Mouse (Mus musculus) liver, embryonic 11.5 days (tissue): ENCODE data around the gene Haghl. TPM values are rescaled to one million over a fixed set of nuclear protein-coding genes. Genes with fewer than 3 reads are reported as not detected.

Source experiments
- ATAC-seq: fragments of 200-750 bp; cut with Nextera tagmentation; replicated peaks from 2 replicates; pipeline ENCODE4 v1.8.0; 2017; ENCODE audit warnings: moderate number of reproducible peaks, mild to moderate bottlenecking, moderate TSS enrichment, moderate library complexity; ENCODE audit not compliant: low FRiP score
- DNase-seq: peaks from one replicate; pipeline ENCODE4 v3.0.0-alpha.2; 2017; ENCODE audit warnings: low spot score
- H3K27ac ChIP-seq: fragments of 300-500 bp; sonication (generic); 2 replicates; pipeline ENCODE4 v1.5.1; 2014; ENCODE audit warnings: mild to moderate bottlenecking, low read depth, low read length, control low read depth
- H3K27me3 ChIP-seq: fragments of 300-500 bp; sonication (generic); replicated peaks from 2 replicates; pipeline ENCODE4 v1.6.1; 2014; ENCODE audit warnings: low read length, mixed read lengths; ENCODE audit not compliant: control insufficient read depth, insufficient read depth
- H3K36me3 ChIP-seq: fragments of 300-500 bp; sonication (generic); 2 replicates; pipeline ENCODE4 v1.6.1; 2014; ENCODE audit warnings: mild to moderate bottlenecking, low read length, moderate library complexity, mixed read lengths; ENCODE audit not compliant: control insufficient read depth, insufficient read depth
- H3K4me1 ChIP-seq: fragments of 300-500 bp; sonication (generic); replicated peaks from 2 replicates; pipeline ENCODE4 v1.6.1; 2014; ENCODE audit warnings: low read length, mixed read lengths; ENCODE audit not compliant: control insufficient read depth, insufficient read depth
- H3K4me2 ChIP-seq: fragments of 300-500 bp; sonication (generic); 2 replicates; pipeline ENCODE4 v1.6.1; 2014; ENCODE audit warnings: mild to moderate bottlenecking, control low read depth, moderate library complexity
- H3K4me3 ChIP-seq: fragments of 300-500 bp; sonication (generic); 2 replicates; pipeline ENCODE4 v1.5.1; 2014; ENCODE audit warnings: low read depth, low read length, control low read depth
- H3K9ac ChIP-seq: fragments of 300-500 bp; sonication (generic); 2 replicates; pipeline ENCODE4 v1.6.1; 2014; ENCODE audit warnings: low read depth, low read length, control low read depth
- H3K9me3 ChIP-seq: fragments of 300-500 bp; sonication (generic); 2 replicates; pipeline ENCODE4 v1.6.1; 2016; ENCODE audit warnings: low read length, inconsistent platforms, mixed read lengths; ENCODE audit not compliant: control insufficient read depth
- WGBS: fragments of 180-500 bp; shearing (Covaris S2); extraction: QIAGEN DNeasy Blood & Tissue Kit; methylation state at CpG from one replicate; pipeline ENCODE4 v1.1.7; 2014; 5-methylcytosine and 5-hydroxymethylcytosine counted together
- polyA plus RNA-seq: library from polyadenylated mRNA; unstranded; fragments of >200 nt; fragmentation: Nextera tagmentation; extraction: Ambion mirVana; gene quantifications from 2 replicates; pipeline ENCODE4 v1.2.1, GENCODE M21; 2014

The Haghl gene
- polyA plus RNA-seq, 1 experiment from 2014 or later = 25.0 TPM

GRCm38 (mm10) chr17:25830200-25830753 lies 44.8 kb upstream of the Haghl start:
- DNase-seq (no peak), ATAC-seq (no peak)
- WGBS = 76% methylated on average over 4 of the region's 4 CpGs
- peak overlapping the region; percentile 20; the same call in 1 of the 2 replicates for H3K9ac ChIP-seq
- H3K36me3 ChIP-seq = peaks cover 47% of the 10 kb centered on the region
- peak overlapping the region; percentile 82; the same call in 1 of the 2 replicates for H3K27ac ChIP-seq
- peak overlapping the region; percentile 99 for H3K4me2 ChIP-seq
- H3K9me3 ChIP-seq = no peaks in the 10 kb centered on the region
- peak overlapping the region; percentile 65 for H3K4me3 ChIP-seq
- peaks cover 48% of the 10 kb centered on the region for H3K4me1 ChIP-seq
- no peaks in the 10 kb centered on the region for H3K27me3 ChIP-seq

GRCm38 (mm10) chr17:25829558-25830017 lies 44.1 kb upstream of the Haghl start:
- peak overlapping the region; percentile 99 for H3K4me2 ChIP-seq
- H3K4me3 ChIP-seq = peak overlapping the region; percentile 65
- H3K9me3 ChIP-seq = no peaks in the 10 kb centered on the region
- H3K27ac ChIP-seq = peak overlapping the region; percentile 82
- H3K36me3 ChIP-seq = peaks cover 42% of the 10 kb centered on the region
- peaks cover 50% of the 10 kb centered on the region for H3K4me1 ChIP-seq
- peak overlapping the region; percentile 77 for H3K9ac ChIP-seq
- H3K27me3 ChIP-seq = no peaks in the 10 kb centered on the region
- no peak for ATAC-seq
- no peak for DNase-seq
- WGBS = 36% methylated on average over 8 of the region's 8 CpGs

GRCm38 (mm10) chr17:25828712-25829557 lies 43.5 kb upstream of the Haghl start, which contains the start of gene Jmjd8:
Gene Jmjd8, plus strand, starts transcription at chr17:25828867.
- 1% methylated on average over 32 of the region's 32 CpGs for WGBS
- H3K27me3 ChIP-seq = no peaks in the 10 kb centered on the region
- H3K9ac ChIP-seq = peak within 1 kb of the TSS; percentile 77
- peaks cover 50% of the 10 kb centered on the region for H3K4me1 ChIP-seq
- H3K4me2 ChIP-seq = peak within 1 kb of the TSS; percentile 99
- H3K4me3 ChIP-seq = peak within 1 kb of the TSS; percentile 65
- H3K27ac ChIP-seq = peak within 1 kb of the TSS; percentile 82
- no peaks in the 10 kb centered on the region for H3K9me3 ChIP-seq
- peaks cover 42% of the 10 kb centered on the region for H3K36me3 ChIP-seq
- ATAC-seq = peak; percentile 37; the same call in 1 of the 2 replicates
- DNase-seq = peak; percentile 87

- Histone ChIP-seq H3K27ac (peak overlapping the region; percentile 82), H3K4me2 (peak overlapping the region; percentile 99), H3K4me3 (peak overlapping the region; percentile 65), H3K9ac (no peak overlapping the region; the same call in 1 of the 2 replicates), H3K9me3 (no peaks in the 10 kb centered on the region), H3K36me3 (peaks cover 42% of the 10 kb centered on the region), H3K27me3 (no peaks in the 10 kb centered on the region), H3K4me1 (peaks cover 47% of the 10 kb centered on the region)
- DNase-seq (no peak), ATAC-seq (no peak)
- 84% methylated on average over 8 of the region's 8 CpGs for WGBS
Measured at GRCm38 (mm10) chr17:25828223-25828594, 42.7 kb upstream of the Haghl start.

GRCm38 (mm10) chr17:25827546-25828222 lies 42.2 kb upstream of the Haghl start:
- no peak overlapping the region; the same call in 1 of the 2 replicates for H3K4me2 ChIP-seq
- peaks cover 42% of the 10 kb centered on the region for H3K36me3 ChIP-seq
- DNase-seq (no peak), ATAC-seq (no peak)
- H3K4me3 ChIP-seq = no peak overlapping the region
- no peak overlapping the region for H3K9ac ChIP-seq
- H3K4me1 ChIP-seq = peaks cover 47% of the 10 kb centered on the region
- 95% methylated on average over 22 of the region's 22 CpGs for WGBS
- H3K27me3 ChIP-seq = no peaks in the 10 kb centered on the region
- no peaks in the 10 kb centered on the region for H3K9me3 ChIP-seq
- H3K27ac ChIP-seq = 0 out of 2 replicates have a peak overlapping the region, but pooled peaks have one; percentile 82

- Histone ChIP-seq H3K4me1 (peaks cover 46% of the 10 kb centered on the region), H3K9ac (no peak overlapping the region), H3K27me3 (peaks cover under 1% of the 10 kb centered on the region; the same call in 1 of the 2 replicates), H3K4me2 (no peak overlapping the region), H3K9me3 (no peaks in the 10 kb centered on the region), H3K4me3 (no peak overlapping the region), H3K27ac (no peak overlapping the region), H3K36me3 (peaks cover 41% of the 10 kb centered on the region)
- 94% methylated on average over 13 of the region's 13 CpGs for WGBS
- no peak for ATAC-seq
- no peak for DNase-seq
Measured at GRCm38 (mm10) chr17:25827011-25827410, 41.5 kb upstream of the Haghl start.

- 93% methylated on average over 27 of the region's 27 CpGs for WGBS
- Histone ChIP-seq H3K4me3 (no peak overlapping the region), H3K36me3 (peaks cover 33% of the 10 kb centered on the region), H3K4me1 (peaks cover 37% of the 10 kb centered on the region), H3K27ac (no peak overlapping the region), H3K9ac (no peak overlapping the region), H3K27me3 (peaks cover 5% of the 10 kb centered on the region; the same call in 1 of the 2 replicates), H3K4me2 (no peak overlapping the region), H3K9me3 (no peaks in the 10 kb centered on the region)
- ATAC-seq (no peak), DNase-seq (no peak)
Measured at GRCm38 (mm10) chr17:25825984-25826570, 40.6 kb upstream of the Haghl start.

- peaks cover 25% of the 10 kb centered on the region for H3K36me3 ChIP-seq
- 84% methylated on average over 6 of the region's 6 CpGs for WGBS
- H3K27ac ChIP-seq = peak overlapping the region; percentile 16; the same call in 1 of the 2 replicates
- peak overlapping the region; percentile 89 for H3K4me2 ChIP-seq
- ATAC-seq (no peak), DNase-seq (no peak)
- H3K27me3 ChIP-seq = peaks cover 10% of the 10 kb centered on the region
- peaks cover 31% of the 10 kb centered on the region for H3K4me1 ChIP-seq
- H3K4me3 ChIP-seq = peak overlapping the region; percentile 84
- H3K9me3 ChIP-seq = no peaks in the 10 kb centered on the region
- H3K9ac ChIP-seq = 0 out of 2 replicates have a peak overlapping the region, but pooled peaks have one; percentile 18
Measured at GRCm38 (mm10) chr17:25825311-25825710, 39.8 kb upstream of the Haghl start.
